Mouse (Mus musculus) heart, postnatal 36 days (tissue): ENCODE measurements at regions not wholly inside any gene's neighbourhood (a gene's known extent, or its start where the extent isn't known, plus 50 kb on each side); places are given as distances from the start of the nearest gene placed in this dataset.
A peak's percentile ranks its signal among the peaks of the same experiment; 100 is the strongest.

Experiments
- DNase-seq, 2 experiments: peaks; one replicate each; pipeline ENCODE4 v3.0.0; 2021 to 2022
- intact Hi-C: fragments of 180-260 bp; cut with DNase I; formaldehyde crosslinking; loops from one replicate; pipeline ENCODE4 v1.15.1; 2025

DNA sequence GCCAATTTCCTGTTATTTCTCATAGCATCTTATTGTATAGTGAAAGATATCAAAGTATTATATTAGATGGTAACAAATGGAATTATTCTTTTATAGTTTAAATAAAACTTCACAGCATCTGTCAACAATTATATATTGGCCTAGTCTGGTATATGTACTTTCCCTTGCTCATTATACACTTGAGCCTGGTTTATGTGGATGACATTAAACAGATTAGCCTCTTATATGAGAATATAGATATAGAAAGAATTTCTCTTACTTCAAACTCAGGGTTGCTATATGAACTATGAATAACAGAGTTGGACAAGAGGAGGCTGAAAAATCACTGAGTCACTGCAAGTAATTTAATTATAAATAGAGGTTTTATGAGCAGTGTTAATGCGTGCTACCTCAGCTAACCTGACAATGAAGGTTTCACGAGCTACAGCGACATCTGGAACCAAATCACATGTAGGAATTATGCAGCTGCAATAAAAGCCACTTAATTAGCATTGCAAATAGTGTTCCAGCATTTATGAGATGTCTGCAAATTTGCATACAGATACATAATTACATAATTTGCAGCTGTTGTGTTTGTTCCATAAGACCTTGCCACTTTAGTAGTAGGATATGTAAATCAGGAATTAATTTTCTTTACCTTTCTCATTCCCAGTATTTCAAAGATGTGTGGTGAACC, 452.9 kb upstream of the Frg1 start:
- intact Hi-C loops, result no loop called here
- no peak for DNase-seq

GRCm38 (mm10) chr8:41860918-41861317, 444.0 kb upstream of the Frg1 start:
- no peak for DNase-seq
- intact Hi-C loops, result no loop called here

DNA sequence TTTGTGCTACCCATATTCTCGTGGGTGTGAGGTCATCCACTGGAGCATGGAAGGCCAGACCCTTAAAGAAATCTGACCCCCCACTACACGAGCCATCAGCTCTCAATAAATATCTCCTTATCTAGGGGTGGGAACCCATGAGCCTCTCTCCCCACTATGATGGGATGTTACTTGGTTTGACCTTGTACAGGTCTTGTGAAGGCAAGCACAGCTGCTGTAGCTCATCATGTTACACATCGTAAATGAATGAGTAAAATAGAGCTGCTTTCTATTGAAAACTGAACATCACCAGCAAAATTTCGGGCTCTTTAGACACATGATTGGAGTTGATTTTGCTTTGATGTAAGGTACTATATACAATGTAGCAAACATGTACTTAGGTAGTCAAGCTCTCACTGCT, 414.8 kb upstream of the Frg1 start:
- intact Hi-C loops, result no loop called here
- no peak for DNase-seq

DNA sequence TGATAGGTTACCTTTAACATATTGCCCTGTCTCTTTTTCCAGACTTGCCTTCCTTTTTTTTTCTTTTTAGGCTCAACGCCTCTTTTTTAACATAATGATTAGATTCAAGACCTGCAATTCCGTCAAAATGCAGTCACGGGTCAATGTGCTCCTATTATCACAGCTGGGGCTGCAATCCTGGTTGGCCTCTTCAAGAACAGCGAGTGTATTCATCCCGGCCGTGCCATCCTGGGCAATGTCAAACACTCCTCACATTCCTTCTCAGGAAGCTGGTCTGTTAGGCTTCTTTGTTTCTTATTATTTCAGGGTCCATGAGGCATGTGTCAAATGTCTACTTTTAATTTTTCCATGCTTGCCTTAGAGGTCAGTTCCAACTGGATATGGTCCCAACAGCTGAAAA, 413.5 kb upstream of the Frg1 start:
- intact Hi-C loops, result no loop called here
- no peak for DNase-seq

- intact Hi-C loops, result loop anchor here (5.0 kb wide), 1 partner anchor 397 kb away; no protein-coding TSS in a partner anchor
- peak; percentile 15 to 32 for DNase-seq
Measured at GRCm38 (mm10) chr8:41824928-41825327, 408.1 kb upstream of the Frg1 start.

GRCm38 (mm10) chr8:41823041-41823440, 406.2 kb upstream of the Frg1 start:
- DNase-seq, result no peak
- intact Hi-C loops, result no loop called here

- intact Hi-C loops, result no loop called here
- no peak for DNase-seq
Measured at GRCm38 (mm10) chr8:41821676-41822075, 404.8 kb upstream of the Frg1 start.

DNA sequence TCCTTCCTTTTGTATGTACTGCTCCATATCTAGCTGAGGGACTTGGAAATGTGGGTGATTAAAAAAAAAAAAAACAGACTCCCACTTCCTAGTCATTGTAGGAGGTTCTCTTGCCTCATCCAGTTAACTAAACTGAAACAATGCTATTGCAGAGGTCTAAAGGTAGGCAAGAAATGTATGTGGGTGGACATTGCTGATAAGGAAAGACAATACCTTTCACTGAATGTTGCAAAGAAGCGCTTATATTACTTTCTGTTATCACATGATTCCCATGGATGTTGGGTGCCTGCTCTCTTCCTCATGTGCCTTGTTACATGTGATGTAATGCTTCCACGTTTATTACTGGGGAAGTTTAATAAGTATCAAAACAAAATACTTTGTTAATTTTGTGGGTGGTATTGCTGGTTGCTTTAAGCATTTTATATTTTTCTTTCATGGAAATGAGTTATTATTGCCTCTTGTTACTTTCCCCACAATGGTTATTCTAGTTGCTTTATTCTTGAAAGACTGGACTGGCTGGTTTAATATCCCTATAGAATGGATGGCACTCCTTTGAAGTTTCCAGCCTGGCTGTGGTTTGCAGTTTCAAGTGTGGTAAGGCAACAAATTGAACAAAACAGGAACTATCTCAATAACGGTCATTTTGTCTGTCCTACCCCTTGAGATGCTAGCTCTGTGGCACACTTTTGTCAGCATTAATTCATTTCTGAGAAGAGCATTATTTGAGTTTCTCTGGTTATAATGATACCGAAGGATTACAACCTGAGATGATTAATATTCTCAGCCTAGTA, 403.9 kb upstream of the Frg1 start:
- intact Hi-C loops, result no loop called here
- no peak for DNase-seq

GRCm38 (mm10) chr8:41818577-41818976, 401.7 kb upstream of the Frg1 start:
- intact Hi-C loops, result no loop called here
- no peak for DNase-seq

- intact Hi-C loops, result no loop called here
Measured at GRCm38 (mm10) chr8:41818079-41818478, 401.2 kb upstream of the Frg1 start.

GRCm38 (mm10) chr8:41815272-41815671, 398.4 kb upstream of the Frg1 start:
- intact Hi-C loops, result no loop called here
- DNase-seq, result no peak

More at GRCm38 (mm10) chr8:41818079-41818478, 401.2 kb upstream of the Frg1 start:
- no peak for DNase-seq

GRCm38 (mm10) chr8:41795625-41796024, 378.8 kb upstream of the Frg1 start:
- intact Hi-C loops, result no loop called here
- DNase-seq, result no peak

DNA sequence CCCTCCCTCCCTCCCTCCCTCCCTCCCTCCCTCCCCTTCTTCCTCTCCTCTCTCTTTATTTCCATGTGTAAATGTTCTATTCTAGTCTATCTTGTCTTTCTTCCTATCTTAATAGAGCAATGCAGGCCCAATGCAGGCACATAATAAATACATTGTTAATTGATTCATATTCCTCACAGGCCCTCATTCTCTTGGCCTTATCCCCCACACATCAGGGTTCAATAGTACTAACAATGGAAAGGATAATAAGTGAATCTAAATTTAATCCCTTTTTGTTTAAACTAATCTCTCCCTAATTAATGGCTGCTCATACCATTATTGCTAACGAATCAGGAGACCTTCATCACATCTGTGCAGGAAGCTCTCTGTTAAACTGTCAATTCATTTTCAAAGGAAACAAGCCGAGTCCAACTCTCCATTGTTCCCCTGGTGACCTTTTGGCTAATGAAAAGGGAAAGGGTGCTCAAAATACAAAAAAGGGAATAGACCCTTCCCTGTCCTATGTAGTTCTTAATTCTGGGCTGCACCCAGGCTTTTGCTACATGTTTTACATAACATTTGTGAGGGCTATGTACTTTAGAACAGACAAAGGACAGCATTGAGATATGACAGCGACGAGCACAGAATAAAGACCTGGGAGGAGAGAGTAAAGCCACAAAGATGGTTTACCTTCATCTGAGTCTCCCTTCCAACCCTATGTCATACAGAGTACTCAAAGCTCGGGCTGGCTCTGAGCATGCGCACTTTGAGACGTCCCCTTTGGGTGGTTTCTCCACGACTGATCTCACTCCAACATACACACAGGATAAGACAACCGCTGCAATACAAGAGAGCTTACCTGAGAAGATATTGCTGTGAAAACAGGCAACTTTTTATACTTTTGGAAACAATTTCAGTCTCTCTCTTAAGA, 370.3 kb upstream of the Frg1 start:
- intact Hi-C loops, result no loop called here
- DNase-seq, result no peak

DNA sequence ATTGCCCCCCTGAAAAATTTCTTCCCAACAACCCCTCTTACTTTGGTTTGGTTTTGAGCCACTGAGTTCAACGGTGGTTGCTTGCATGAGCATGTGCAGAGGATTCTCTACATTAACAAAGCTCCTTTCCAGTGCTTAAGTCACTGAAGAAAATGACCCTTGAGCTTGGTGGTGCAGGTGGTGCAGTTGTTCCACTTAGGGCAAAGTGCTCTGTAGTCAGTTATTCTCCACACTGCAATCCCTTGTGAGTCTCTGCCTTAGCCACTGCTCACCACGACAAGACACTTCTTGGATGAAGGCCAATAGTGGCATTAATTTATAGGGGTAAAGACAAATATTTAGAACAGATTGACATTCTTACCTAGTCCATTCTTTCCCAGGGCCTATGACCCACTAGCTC, 369.1 kb upstream of the Frg1 start:
- intact Hi-C loops, result no loop called here
- no peak for DNase-seq

GRCm38 (mm10) chr8:41782837-41783236, 366.0 kb upstream of the Frg1 start:
- intact Hi-C loops, result no loop called here
- no peak for DNase-seq

DNA sequence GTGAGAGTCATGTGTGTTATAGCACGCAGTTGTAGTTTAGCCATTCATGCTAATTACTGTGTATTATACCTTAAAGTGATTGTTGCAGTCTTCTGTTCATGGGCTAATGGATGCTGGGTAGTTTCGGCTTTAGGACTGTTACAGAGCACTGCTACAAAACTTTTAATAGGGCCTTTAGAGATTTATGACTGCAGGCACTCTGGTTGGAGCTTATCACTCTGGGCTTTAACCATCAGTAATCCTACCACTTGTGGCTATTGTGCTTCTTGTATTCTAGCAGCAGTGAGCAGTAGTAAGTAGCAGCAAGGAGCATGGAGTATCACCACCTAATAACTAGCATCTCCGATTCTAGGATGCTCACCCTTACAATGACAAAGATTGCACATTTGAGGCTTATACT, 362.6 kb upstream of the Frg1 start:
- intact Hi-C loops, result no loop called here

DNA sequence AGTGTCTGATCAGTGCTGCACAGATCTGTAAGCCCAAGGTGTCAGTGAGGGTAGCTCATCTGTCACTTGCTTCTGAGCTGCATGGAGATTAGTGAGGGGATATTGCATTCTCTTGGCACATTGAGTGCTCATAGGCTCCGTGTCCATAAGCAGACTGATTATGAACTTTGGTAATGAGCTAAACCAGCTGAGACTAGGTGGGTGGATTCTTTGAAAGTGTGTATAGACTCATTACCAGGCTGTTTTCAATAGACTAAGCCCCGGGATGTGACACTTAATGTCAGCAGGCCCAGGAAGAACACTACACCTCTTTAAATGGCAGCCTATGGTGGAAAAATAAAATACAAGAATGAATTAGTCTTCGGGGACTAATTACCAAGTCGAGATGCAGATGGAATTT, 354.9 kb upstream of the Frg1 start:
- intact Hi-C loops, result no loop called here

More for the DNA sequence above, 362.6 kb upstream of the Frg1 start:
- no peak for DNase-seq

GRCm38 (mm10) chr8:41753481-41753880, 336.6 kb upstream of the Frg1 start:
- no peak for DNase-seq
- intact Hi-C loops, result no loop called here

More for the DNA sequence above, 354.9 kb upstream of the Frg1 start:
- no peak for DNase-seq

DNA sequence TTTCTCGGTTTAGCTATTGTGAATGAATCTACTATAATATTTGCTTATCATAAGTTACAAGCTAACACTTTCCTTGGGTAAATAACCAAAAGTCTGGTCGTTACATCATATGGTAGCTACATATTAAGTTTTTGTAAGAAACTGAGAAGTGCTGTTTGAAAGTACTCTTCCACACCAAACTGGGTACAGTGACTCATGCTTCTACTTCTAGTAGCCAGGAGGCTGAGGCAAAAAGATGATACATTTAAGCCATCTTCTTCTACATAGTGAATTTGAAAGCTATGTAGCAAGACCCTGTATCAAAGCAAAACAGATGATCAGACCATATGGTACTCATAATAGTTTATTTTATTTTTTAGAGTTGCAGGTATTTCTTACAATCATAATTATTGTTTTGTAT, 335.8 kb upstream of the Frg1 start:
- intact Hi-C loops, result no loop called here
- DNase-seq, result no peak

GRCm38 (mm10) chr8:41747024-41747423, 330.1 kb upstream of the Frg1 start:
- intact Hi-C loops, result no loop called here
- DNase-seq, result no peak
